Mouse (Mus musculus) ES-E14 (cell line): ENCODE data around the gene Tspan3. TPM values are rescaled to one million over a fixed set of nuclear protein-coding genes. Genes with fewer than 3 reads are reported as not detected.

ENCODE experiments used
- DNase-seq: peaks from one replicate; pipeline ENCODE4 v3.0.0-alpha.2; 2013; ENCODE audit warnings: low read depth, low spot score
- H3K27ac ChIP-seq: 2 replicates; pipeline ENCODE4 v1.5.1; 2012; ENCODE audit warnings: low read depth, mild to moderate bottlenecking, low read length, moderate library complexity, mixed read lengths; ENCODE audit not compliant: poor library complexity, insufficient read depth, severe bottlenecking
- H3K36me3 ChIP-seq: 2 replicates; pipeline ENCODE4 v1.6.1; 2012; ENCODE audit warnings: mild to moderate bottlenecking, low read length, moderate library complexity, mixed read lengths; ENCODE audit not compliant: control insufficient read depth, poor library complexity, insufficient read depth, severe bottlenecking
- H3K4me1 ChIP-seq, 2 experiments: fragments of 150-350 bp in 1 of 2; sonication (generic) in 1 of 2; 2 replicates each; pipeline ENCODE4 v1.6.1; 2012; ENCODE audit warnings: low read length in 2 of 2, mild to moderate bottlenecking in 1 of 2, mixed read lengths in 1 of 2; ENCODE audit not compliant: control insufficient read depth in 2 of 2, insufficient read depth in 2 of 2, poor library complexity in 1 of 2
- H3K4me3 ChIP-seq, 2 experiments: fragments of 150-350 bp in 1 of 2; sonication (generic) in 1 of 2; 2 replicates each; pipeline ENCODE4 v1.5.1; 2012; ENCODE audit warnings: low read length in 2 of 2, low read depth in 1 of 2, mild to moderate bottlenecking in 1 of 2, mixed read lengths in 1 of 2; ENCODE audit not compliant: insufficient read depth in 1 of 2, poor library complexity in 1 of 2, severe bottlenecking in 1 of 2
- H3K9ac ChIP-seq: 2 replicates; pipeline ENCODE4 v1.6.1; 2012; ENCODE audit warnings: low read depth, mild to moderate bottlenecking, low read length, mixed read lengths; ENCODE audit not compliant: poor library complexity, insufficient read depth, severe bottlenecking
- H3K9me3 ChIP-seq: fragments of 150-350 bp; sonication (generic); 2 replicates; pipeline ENCODE4 v1.6.1; 2012; ENCODE audit warnings: low read depth, mild to moderate bottlenecking, low read length; ENCODE audit not compliant: control insufficient read depth, insufficient read depth
- CHD2 ChIP-seq: IDR thresholded peaks from 2 replicates; pipeline ENCODE4 v1.6.1; 2014; ENCODE audit warnings: mild to moderate bottlenecking, low read depth, low read length, inconsistent platforms
- HCFC1 ChIP-seq: IDR thresholded peaks from 2 replicates; pipeline ENCODE4 v1.6.1; 2012; ENCODE audit warnings: low read length, inconsistent platforms, borderline replicate concordance; ENCODE audit not compliant: insufficient read depth
- MAFK ChIP-seq: IDR thresholded peaks from 2 replicates; pipeline ENCODE4 v1.6.1; 2014; ENCODE audit warnings: mild to moderate bottlenecking, low read depth, low read length, inconsistent platforms; ENCODE audit not compliant: insufficient read depth
- ZC3H11A ChIP-seq: IDR thresholded peaks from 2 replicates; pipeline ENCODE4 v1.6.1; 2012; ENCODE audit warnings: low read depth, mild to moderate bottlenecking, inconsistent platforms, low read length, borderline replicate concordance
- ZNF384 ChIP-seq: IDR thresholded peaks from 2 replicates; pipeline ENCODE4 v1.6.1; 2012; ENCODE audit warnings: low read depth, low read length, inconsistent platforms
- in situ Hi-C, 2 experiments: fragments of 600-800 bp; cut with MboI; formaldehyde crosslinking; loops; one replicate each; pipeline ENCODE4 v1.15.1; 2025; ENCODE audit warnings: low sequenced_read_pairs in 2 of 2, inconsistent platforms in 1 of 2; ENCODE audit not compliant: unreplicated experiment in 2 of 2
- total RNA-seq: library from RNA; depleted of rRNA; stranded (reverse); fragments of 300-350 nt; gene quantifications from 2 replicates; pipeline ENCODE4 v1.2.3, GENCODE M21; 2012

Gene Tspan3
- total RNA-seq, 1 experiment, result 158 TPM

DNA sequence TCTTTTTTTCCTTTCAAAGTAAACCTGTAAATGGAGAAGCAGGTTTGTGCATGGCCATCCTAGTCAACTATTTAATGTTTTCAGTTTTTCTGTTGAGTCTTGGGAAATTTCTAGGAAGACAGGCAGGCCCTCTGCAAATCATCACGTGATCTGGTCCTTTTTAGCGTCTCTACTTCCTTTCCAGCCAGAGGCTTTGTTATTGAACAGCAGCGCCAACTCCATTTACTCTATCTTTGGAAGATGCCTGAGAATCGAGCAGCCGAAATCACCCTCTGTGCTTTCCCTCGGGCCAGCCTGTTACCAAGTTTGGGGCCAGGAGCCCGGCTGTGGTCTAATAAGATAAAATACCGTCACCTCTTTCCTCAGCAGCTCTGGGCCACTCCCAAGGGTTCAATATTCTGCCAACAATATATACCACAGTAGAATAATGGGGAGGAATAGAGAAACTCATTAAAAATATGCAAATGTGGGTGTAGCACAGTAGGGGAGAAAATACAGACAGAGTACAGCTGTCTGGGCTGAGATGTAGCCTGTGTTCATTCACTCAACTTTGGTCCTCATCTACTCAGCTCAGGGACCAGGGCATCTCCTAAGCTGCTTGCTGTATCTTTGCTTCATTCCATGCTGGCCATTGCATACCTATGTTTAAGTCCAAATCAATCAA lies 15.0 kb upstream of the Tspan3 start:
- Histone ChIP-seq H3K4me1 (peaks cover 0 to 2% of the 10 kb centered on the region in 2 experiments; a peak in 2 of 4 replicates), H3K27ac (no peak overlapping the region), H3K36me3 (no peaks in the 10 kb centered on the region), H3K9ac (no peak overlapping the region), H3K4me3 (no peak overlapping the region), H3K9me3 (no peaks in the 10 kb centered on the region)
- in situ Hi-C loops, result no loop called here
- TF ChIP-seq MAFK (no peak), ZNF384 (no peak), CHD2 (no peak), HCFC1 (no peak), ZC3H11A (no peak)
- DNase-seq, result no peak

DNA sequence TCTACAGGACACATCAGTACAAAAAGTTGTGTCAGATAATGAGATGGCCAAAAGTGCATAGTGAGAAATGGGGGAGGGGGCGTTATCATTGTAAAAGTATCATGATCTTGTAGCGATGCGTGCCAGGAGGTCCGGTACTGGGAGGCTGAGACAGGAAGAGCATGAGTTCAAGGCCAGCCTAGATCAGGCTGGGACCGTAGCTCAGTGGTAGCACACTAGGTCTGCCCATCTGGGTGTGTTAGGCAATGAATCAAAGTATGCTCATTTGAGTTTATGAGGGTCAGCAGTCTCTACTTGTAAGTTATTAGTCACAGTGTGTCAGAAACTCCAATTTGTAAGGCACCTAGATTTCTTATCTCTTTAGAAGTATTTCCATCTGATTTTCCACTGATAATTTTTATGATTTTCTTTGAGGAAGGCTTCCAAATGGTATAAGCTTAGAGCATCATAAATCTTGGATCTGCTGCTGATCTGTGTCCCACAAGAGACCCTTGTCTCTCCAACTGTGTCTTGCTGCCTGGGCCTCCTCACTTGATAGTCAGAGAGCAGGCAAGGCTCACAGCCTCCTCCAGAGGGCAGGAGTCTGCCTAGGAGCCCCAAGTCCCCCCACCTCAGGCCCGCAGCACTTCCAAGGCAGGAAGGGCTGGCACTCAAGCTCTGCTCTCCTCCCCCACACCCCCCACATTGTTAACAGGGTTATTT lies 14.3 kb upstream of the Tspan3 start:
- Histone ChIP-seq H3K27ac (no peak overlapping the region), H3K9me3 (no peaks in the 10 kb centered on the region), H3K9ac (no peak overlapping the region), H3K4me1 (peaks cover 0 to 2% of the 10 kb centered on the region in 2 experiments; a peak in 2 of 4 replicates), H3K36me3 (no peaks in the 10 kb centered on the region), H3K4me3 (no peak overlapping the region)
- TF ChIP-seq MAFK, result no peak
- TF ChIP-seq ZC3H11A, result 0 out of 2 replicates have a peak, but pooled peaks have one; percentile 13
- no peak for DNase-seq
- in situ Hi-C loops, result no loop called here

DNA sequence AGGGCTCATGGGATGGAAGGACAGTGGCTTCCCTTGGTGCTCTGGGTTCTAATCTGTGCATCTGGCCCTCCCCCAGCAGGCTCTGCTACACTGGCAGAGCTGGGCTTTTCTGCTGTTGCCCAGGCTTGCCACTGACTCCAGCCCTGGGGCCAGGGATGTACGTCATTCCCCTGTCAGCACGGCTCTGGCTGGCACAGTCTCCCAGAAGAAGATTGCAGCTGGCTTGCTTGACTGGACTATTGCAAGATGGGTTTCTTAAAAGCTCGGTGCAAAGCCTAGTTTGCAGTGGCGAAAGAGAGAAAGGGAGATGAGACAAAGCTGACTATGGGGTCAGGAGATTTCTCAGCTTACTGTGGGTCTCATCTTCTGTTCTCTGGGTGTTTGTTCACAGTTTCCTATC lies 12.1 kb upstream of the Tspan3 start:
- no peak overlapping the region for H3K9ac ChIP-seq
- in situ Hi-C loops, result no loop called here
- no peak for TF ChIP-seq ZNF384
- TF ChIP-seq HCFC1, result no peak
- no peak for TF ChIP-seq CHD2
- TF ChIP-seq MAFK, result no peak
- no peak for TF ChIP-seq ZC3H11A
- DNase-seq, result no peak
- no peak overlapping the region for H3K27ac ChIP-seq
- H3K4me3 ChIP-seq, result no peak overlapping the region
- peaks cover 0 to 2% of the 10 kb centered on the region in 2 experiments; a peak in 2 of 4 replicates for H3K4me1 ChIP-seq
- no peaks in the 10 kb centered on the region for H3K9me3 ChIP-seq
- H3K36me3 ChIP-seq, result no peaks in the 10 kb centered on the region

DNA sequence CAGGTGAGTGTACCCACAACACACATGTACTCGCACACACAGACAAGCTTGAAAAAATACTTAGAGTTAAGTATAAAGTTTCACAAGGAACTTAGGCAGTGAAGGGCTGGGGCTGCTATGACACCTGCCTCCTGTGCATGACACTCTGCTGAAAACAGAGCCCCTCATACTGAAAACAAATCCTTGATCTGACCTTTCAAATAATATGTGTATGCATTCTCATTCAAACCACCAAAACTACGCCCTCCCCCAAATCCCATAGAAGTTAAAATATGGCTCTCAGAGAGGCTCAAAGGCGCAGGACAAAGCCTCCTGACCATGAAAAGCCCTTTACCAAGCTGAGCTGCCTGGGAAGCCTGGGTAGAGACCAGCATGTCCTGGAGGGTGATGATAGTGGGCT lies 10.0 kb upstream of the Tspan3 start:
- H3K9me3 ChIP-seq, result no peaks in the 10 kb centered on the region
- no peaks in the 10 kb centered on the region; a peak in 1 of 4 replicates for H3K4me1 ChIP-seq
- TF ChIP-seq CHD2, result no peak
- no peak for TF ChIP-seq ZC3H11A
- TF ChIP-seq MAFK, result no peak
- no peak for TF ChIP-seq ZNF384
- TF ChIP-seq HCFC1, result no peak
- DNase-seq, result no peak
- in situ Hi-C loops, result no loop called here
- H3K27ac ChIP-seq, result no peak overlapping the region
- H3K36me3 ChIP-seq, result no peaks in the 10 kb centered on the region
- H3K9ac ChIP-seq, result no peak overlapping the region
- no peak overlapping the region for H3K4me3 ChIP-seq

DNA sequence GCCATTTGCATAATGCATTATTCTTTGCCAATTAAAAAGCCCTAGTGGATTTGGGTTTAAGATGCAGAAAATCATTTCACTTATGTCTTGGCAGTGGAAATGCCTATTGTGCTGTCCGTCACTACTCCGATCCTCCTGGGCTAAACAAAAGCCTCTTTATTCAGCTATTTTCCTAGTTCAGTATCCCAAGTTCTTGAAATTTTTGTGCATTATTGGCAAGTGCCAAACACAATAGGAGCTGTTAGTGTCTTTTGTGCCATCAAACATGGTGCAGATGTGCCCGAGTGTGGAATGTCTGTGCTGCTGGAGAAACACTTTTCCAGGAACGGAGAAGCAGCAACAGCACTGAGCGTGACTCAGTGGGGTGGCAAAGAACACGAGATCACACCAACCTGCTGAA lies 2.4 kb upstream of the Tspan3 start:
- H3K9ac ChIP-seq, result no peak overlapping the region
- no peak for TF ChIP-seq HCFC1
- TF ChIP-seq CHD2, result no peak
- TF ChIP-seq ZNF384, result no peak
- H3K9me3 ChIP-seq, result no peaks in the 10 kb centered on the region
- H3K4me3 ChIP-seq, result no peak overlapping the region
- H3K27ac ChIP-seq, result no peak overlapping the region
- no peaks in the 10 kb centered on the region for H3K36me3 ChIP-seq
- no peak for DNase-seq
- in situ Hi-C loops, result no loop called here
- H3K4me1 ChIP-seq, result peaks cover 3 to 13% of the 10 kb centered on the region in 2 experiments; a peak in 2 of 4 replicates
